Mouse (Mus musculus) frontal cortex, postnatal 25 days (tissue): Measurements from ENCODE around the gene Lipa.

ENCODE experiments used
- DNase-seq, 2 experiments: peaks; one replicate each; pipeline ENCODE4 v3.0.0; 2022; ENCODE audit warnings: low spot score in 2 of 2

The Lipa gene

GRCm38 (mm10) chr19:34526941-34527682, at the start of gene Lipa:
Gene Lipa (minus strand): TSS chr19:34527474.
- peak; percentile 72 to 85 for DNase-seq

- DNase-seq: no peak
Measured at GRCm38 (mm10) chr19:34573650-34574049, 46.4 kb upstream of the Lipa start.

DNA sequence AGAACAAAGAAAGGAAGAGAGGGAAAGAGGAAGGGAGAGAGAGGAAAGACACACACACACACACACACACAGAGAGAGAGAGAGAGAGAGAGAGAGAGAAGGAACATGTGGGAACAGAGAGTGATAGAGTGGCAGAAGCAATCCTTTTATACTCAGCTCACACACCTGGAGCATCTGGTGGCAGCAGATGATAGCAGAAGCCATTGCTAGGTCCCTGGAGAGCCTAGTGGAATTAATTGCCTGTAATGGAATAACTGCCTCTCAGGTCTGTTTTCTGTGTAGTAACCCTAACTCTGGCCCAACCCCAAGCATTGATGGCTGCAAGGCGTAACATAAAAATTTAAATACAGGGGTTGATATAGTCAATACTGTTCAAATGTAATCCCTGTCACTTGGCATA, 43.8 kb upstream of the Lipa start:
- no peak for DNase-seq

DNA sequence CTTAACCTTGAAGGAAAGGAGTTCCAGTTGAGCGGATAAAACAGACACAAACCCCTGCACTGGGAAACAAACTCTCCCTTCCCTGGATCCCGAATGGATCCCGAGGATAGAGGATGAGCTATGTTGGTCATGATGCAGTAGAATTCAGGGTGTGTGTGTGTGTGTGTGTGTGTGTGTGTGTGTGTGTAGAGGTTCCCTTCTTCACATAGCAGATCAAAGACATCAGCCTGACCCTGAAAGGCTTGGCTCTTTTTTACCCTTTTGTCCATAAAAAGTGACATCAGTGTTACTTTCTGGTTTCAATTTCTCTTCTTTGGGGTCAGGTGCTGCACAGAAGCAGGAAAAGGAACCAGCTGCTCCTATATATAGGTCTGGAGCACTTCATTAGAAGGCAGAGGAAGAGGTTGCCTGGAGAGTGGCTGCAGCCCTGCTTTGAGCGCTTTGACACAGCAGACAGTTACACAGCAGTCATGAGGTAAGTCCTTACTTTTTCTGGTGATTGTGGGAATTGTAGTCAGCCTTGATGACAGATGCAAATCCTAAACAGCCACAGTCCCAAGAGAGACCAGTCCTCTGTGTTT, 42.7 kb upstream of the Lipa start:
- no peak for DNase-seq

DNA sequence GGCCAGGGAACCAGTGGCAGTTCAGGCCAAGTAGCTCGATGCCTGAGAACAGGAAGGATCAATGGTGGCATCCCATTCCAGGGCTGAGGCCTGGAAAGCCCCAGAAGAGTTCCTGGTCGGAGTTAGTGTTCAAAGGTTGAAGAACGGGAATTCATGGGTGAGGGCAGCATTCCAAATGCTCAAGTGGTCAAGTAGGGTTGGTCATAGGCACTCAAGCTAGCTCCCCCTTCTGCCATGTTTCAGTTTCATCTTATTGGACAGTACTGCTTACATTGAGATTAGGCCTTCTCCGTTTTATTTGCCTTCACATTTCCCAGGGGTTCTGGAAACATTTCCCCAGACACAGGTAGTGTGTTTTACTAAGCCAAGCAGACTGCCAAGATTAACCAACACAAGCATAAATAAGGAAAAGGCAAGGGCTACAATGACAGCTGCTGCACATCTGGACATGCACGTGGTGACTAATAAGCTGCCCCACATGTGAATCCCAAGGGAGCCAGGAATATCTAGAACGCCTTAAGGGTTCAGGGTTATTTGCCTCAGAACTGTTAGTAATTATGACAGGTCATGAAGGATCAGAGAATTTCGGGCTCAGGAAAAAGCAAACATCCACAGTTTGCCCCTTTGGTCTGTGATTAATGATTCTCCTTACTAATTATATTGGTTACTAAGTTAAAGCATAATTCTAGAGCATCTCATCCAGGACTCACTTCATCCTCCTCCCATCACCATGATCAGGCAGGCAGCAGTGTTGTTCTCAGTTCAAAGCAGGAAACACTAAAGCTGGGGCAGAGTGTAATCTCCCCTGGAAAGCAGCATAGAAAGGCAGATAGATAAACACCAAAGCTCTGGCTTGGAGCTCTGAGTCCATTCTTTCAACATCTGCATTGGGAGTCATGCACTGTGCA, 42.0 kb upstream of the Lipa start:
- no peak for DNase-seq

DNA sequence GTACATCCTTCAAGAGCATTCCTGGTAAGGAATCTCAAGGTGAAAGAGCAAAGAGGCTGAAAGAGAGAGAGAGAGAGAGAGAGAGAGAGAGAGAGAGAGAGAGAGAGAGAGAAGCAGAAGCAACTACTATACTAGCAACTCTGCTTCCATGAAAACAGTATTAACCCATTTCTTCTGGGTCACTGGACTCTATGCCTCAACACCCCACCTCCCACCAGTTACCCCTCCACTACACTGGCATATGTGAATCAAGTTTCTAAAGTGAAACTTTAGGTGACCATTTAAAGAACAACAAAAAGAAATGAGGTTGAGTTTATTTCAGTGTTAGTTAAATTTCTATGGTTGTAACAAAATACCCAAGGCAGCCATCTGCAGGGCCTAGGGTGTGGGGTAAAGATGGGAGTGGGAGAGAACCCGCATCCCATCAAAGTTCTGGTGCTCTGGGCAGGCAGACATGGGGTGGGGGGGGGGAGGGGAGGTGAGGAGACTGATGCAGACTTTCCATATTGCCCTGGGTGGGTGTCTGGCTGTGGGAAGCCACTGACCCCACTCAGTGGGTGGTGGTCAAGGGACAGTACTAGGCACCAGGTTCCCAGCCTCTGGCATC, 39.0 kb upstream of the Lipa start:
- no peak for DNase-seq

- no peak for DNase-seq
Measured at GRCm38 (mm10) chr19:34562556-34562955, 35.3 kb upstream of the Lipa start.

- no peak for DNase-seq
Measured at GRCm38 (mm10) chr19:34556621-34557020, 29.3 kb upstream of the Lipa start.

DNA sequence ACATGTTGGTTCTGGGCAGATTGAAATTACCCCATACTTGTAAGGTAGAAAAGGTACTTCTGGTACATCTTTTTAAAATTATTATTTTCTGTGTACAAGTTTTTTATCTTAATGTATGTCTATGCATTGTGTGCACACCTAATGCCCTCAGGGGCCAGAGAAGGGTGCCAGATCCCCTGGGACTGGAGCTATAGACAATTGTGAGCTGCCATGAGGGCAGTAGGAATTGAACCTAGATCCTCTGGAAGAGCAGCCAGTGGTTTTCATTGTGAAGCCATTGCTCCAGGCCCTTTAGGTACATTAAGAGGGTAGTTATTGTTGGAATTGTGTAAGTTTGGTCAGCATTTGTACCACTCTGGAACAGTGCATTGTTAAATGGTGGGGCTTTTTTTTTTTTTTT, 26.8 kb upstream of the Lipa start:
- DNase-seq: no peak

GRCm38 (mm10) chr19:34553522-34553921, 26.2 kb upstream of the Lipa start:
- no peak for DNase-seq

DNA sequence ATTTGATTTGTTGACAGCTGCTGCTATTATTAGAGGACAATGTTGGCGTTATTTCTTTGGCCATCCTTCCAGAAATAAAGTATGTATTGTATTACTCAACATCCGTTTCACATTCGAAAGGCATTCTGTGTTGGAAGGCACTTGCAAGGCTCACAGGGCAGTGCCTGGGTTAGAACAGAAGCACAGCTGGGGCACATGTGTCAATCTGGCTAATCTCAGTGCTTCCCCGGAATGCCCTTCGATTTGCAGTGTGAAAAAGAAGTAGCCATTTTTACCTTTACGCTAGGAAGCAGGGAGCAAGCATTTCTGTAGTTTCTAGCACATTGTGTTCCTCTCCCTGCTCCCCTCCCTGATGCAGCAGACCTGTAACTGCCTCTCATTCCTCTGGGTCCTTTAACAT, 25.7 kb upstream of the Lipa start:
- DNase-seq: no peak

DNA sequence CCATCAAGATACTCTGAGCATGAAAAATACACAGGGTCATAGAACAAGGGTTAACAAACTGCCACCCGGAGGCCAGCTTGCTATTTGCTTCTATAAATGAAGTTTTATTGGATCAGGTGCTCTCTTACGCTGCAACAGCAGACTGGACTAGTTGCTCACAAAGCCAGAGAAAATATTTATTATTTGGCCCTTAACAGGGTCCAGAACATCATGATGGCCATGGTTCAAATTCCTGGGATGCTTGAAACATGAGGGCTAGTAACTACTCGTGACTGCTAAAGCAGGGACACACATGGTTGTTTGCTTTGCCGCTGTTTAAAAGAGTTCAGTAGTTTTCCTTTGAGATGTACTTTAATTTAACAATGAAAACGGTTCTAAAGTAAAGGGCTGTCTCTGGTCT, 24.7 kb upstream of the Lipa start:
- no peak for DNase-seq

- peak; percentile 38 to 47 for DNase-seq
Measured at GRCm38 (mm10) chr19:34550534-34551223, 23.4 kb upstream of the Lipa start, which contains the start of gene Ifit2. Gene Ifit2 (plus strand): TSS chr19:34550694.

- DNase-seq: no peak
Measured at GRCm38 (mm10) chr19:34550205-34550533, 22.9 kb upstream of the Lipa start.

- peak; percentile 73 for DNase-seq
Measured at GRCm38 (mm10) chr19:34547976-34548375, 20.7 kb upstream of the Lipa start.

DNA sequence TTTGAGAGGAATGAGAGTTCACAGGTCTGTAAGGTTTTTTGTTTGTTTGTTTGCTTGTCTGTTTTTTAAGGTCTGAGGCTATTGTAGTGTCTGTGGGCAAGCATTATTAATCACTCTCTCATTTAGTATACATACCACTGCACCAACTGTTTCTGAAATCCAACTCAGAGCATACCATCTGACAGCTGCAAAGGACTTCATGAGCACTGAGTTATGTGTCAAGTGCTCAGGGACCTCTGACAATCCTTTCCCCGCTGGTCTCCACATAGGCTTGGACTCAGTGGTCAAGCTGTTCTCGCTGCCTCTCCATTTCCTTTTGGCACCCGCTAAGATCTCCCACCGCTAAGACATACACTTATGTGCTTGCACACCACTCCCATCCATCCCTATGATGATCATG, 18.9 kb upstream of the Lipa start:
- no peak for DNase-seq

GRCm38 (mm10) chr19:34539422-34539821, 12.1 kb upstream of the Lipa start:
- DNase-seq: no peak

DNA sequence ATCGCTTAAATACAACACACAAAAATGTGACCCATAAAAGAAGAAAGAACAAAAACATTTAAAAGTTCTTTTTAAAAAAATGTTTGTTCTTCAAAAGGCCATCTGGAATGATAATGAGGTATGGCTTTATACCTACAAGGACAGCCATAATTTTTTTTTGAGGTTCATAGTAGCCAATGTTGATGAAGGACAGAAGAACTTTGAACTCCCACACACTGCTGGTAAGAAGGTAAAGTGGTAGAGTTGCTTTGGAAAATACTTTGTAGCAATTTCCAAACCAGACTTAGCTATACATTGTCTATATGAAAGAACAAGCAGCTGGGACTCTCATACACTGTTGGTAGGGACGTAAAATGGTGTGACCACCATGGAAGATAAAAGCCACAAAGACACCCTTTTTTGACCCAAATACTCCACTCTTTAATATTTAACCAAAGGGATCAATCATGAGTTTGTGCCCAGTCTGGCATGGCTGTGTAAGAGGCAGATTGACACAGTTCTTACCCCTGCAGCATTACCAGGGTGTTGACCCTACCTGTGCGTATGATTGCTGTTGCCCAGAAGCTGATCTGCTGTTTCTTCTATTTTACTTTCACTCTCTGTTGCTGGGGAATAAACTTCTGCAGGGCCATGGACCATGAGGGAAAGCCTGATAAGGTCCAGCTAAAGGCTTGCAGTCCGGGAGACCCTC, 4.9 kb upstream of the Lipa start:
- no peak for DNase-seq

DNA sequence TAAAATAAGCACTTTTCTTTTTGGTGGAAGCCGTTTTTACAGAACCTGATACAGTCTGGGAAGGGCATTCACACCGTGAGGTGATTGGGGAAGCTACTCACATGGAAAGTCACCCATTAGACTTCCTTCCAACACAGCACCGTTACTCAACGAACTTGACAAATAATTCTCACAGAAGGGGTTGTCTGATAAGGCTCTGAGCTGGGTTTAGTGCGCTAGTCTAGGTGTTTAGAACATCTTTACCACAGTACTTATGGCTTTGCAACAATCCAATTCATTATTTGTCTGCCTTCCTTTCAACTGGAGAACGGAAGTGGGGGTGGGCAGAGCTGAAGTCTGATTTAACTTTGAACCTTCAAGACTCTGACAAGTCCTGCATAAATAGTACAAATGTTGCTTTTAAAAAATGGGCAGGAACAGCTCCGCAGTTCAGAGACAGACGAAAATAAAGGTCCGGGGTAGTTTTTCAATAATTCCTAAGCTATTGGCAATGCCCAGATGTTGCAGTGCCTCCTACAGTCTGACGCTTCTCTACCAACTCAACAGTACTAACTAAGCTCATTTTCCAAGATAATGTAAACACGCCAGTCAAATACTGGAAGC, 852 bp downstream of the Lipa start:
- DNase-seq: no peak

- no peak for DNase-seq
Measured at GRCm38 (mm10) chr19:34524646-34525045, 2.6 kb downstream of the Lipa start.
